Mouse (Mus musculus) cortical plate, adult 2 months (tissue): ENCODE measurements at regions not wholly inside any gene's neighbourhood (a gene's known extent, or its start where the extent isn't known, plus 50 kb on each side); places are given as distances from the start of the nearest gene placed in this dataset.

Experiments used
- CTCF ChIP-seq: fragments of 200-500 bp; IDR thresholded peaks from 2 replicates; pipeline ENCODE4 v1.5.1; 2011; ENCODE audit warnings: mild to moderate bottlenecking, control low read depth, low read length; ENCODE audit not compliant: insufficient read depth; ENCODE audit errors: extremely low read depth
- POLR2A ChIP-seq: fragments of 200-500 bp; IDR thresholded peaks from 2 replicates; pipeline ENCODE4 v1.6.1; 2011; ENCODE audit warnings: mild to moderate bottlenecking, low read length, control low read depth; ENCODE audit not compliant: insufficient read depth; ENCODE audit errors: extremely low read depth

DNA sequence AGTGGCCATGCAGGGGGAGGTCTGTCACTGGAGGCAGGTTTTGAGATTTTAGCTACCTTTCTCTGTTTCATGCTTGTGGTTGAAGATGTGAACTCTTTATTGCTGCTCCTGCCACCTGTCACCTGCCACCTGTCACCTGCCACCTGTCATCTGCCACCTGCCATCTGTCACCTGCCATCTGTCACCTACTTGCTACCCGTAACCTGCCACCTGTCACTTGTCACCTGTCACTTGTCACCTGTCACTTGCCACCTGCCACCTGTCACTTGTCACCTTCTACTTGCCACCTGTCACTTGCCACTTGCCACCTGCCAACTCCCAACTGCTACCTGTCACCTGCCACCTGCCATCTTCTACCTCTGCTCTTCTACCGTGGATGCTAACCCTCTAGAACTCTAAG is 581.2 kb upstream of the Fam19a5 start:
- TF ChIP-seq POLR2A: no peak
- TF ChIP-seq CTCF: no peak
